Mouse (Mus musculus) ES-E14 (cell line): Measurements from ENCODE around the gene Fmn2.

ENCODE experiments used
- CHD2 ChIP-seq: IDR thresholded peaks from 2 replicates; pipeline ENCODE4 v1.6.1; 2014; ENCODE audit warnings: mild to moderate bottlenecking, low read depth, low read length, inconsistent platforms
- MAFK ChIP-seq: IDR thresholded peaks from 2 replicates; pipeline ENCODE4 v1.6.1; 2014; ENCODE audit warnings: mild to moderate bottlenecking, low read depth, low read length, inconsistent platforms; ENCODE audit not compliant: insufficient read depth
- ZC3H11A ChIP-seq: IDR thresholded peaks from 2 replicates; pipeline ENCODE4 v1.6.1; 2012; ENCODE audit warnings: low read depth, mild to moderate bottlenecking, inconsistent platforms, low read length, borderline replicate concordance
- ZNF384 ChIP-seq: IDR thresholded peaks from 2 replicates; pipeline ENCODE4 v1.6.1; 2012; ENCODE audit warnings: low read depth, low read length, inconsistent platforms

GRCm38 (mm10) chr1:174640901-174641300, 139.3 kb downstream of the Fmn2 start:
- TF ChIP-seq ZC3H11A = no peak
- no peak for TF ChIP-seq ZNF384
- no peak for TF ChIP-seq MAFK
- no peak for TF ChIP-seq CHD2
